Mouse (Mus musculus): ENCODE results near the gene Poldip3.

GRCm38 (mm10) chr15:83121709-83122565 lies 27.2 kb downstream of the Poldip3 start:
- TF ChIP-seq CTCF (IDR thresholded peaks at IDR 0.05; ENCODE audit: low read depth): peak; percentile 49; the same call in 1 of the 2 replicates
- TF ChIP-seq EP300 (optimal IDR thresholded peaks at IDR 0.05): no peak

Data from stomach, postnatal 0 days (tissue).